Mouse (Mus musculus): ENCODE data around the gene Git1. TPM values are rescaled to one million over a fixed set of nuclear protein-coding genes. Genes with fewer than 3 reads are reported as not detected.

The Git1 gene
- total RNA-seq, 2 experiments from 2014 or later: 12.3 to 20.0 TPM

DNA sequence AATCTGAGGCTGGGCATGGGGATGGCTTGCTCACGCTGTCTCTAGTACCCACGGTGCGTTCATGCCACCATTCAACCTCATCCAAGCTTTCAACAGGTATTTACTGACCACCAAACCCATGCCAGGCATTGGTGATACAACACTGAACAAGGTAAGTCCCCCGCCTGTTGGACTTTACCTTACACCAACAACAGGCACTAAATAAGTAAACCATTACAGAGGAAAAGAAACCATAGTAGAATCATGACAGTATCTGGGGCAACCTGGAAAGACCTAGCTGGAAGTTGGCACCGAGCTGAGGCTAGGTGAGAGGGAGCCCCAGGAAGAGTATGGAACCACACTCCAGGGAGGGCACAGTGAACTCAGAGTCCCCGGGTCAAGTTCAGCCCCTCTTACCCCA, 16.5 kb upstream of the Git1 start:
- no peak for ATAC-seq (ENCODE audit: poor library complexity, severe bottlenecking)

DNA sequence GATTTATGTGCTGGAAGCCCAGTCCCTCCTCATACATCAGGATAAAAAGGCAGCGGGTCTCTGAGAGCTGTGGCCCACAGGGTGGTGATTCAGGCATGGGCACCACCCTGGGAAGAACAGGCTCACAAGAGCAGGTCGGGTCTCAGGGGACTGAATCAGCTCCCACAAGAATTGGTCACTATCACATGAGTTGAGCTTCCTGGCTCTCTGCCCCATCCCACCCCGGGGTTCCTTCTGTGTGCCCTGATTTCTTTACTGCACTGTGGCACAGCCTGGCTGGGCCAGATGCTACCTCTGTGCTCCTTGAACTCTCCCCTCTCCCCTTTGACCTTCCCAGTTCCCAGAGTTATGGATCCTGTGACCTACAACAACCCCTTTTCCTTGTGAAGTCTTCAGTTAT, 10.3 kb upstream of the Git1 start:
- ATAC-seq (ENCODE audit: poor library complexity, severe bottlenecking): no peak

DNA sequence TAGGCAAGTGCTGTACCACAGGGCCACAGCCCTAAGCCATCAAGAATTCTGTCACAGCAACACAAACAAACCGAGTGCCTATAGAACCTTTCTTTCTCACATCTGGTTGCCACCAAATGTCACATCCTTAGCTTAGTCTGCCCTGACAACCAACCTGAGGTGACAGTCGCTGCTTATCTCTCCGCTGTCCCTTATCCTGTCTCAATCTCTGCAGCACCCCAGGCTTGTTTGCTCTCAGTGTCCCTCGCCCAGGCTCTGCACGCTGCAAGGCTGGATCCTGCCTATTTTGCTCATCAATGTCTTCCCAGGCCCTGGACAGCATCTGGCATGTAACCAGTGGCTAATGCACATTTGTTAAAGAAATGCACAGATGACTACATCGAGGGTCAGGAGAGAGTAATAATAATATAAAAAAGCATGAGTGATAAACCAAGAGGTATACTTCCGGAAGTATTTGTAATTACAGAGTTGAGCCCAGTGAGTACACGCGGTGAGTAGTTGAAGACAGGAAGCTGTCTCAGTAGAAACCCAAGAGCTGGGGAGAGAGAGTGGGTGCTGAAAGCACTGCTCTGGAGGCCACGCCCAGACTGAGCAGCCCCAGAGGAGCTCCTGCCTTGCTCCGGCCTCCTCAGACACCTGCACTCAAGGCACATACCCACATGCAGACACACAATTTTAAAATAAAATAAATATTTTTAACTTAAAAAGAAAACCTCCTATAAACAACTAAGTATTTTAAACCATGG, 9.7 kb upstream of the Git1 start:
- peak; percentile 59; the same call in 1 of the 2 replicates for ATAC-seq (ENCODE audit: poor library complexity, severe bottlenecking)

DNA sequence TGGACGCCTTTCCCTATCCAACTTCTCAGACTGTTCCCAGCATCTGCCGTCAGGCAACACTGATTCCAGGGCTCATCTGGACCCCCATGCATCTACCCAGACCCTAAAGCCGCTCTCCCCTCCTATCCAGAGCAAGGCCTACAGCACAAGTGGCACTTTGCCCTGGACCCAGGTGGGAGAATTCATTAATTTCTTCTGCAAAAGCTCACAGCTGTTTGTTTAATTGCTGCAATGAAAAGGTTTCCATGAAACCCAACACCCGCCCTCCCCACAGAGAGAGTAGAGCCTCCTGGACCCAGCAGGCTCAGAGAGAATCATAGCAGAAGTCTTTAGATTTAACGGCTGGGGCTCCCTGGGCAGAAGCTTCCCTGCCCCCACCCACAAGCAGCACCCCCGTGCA, 8.1 kb upstream of the Git1 start:
- no peak for ATAC-seq (ENCODE audit: poor library complexity, severe bottlenecking)

DNA sequence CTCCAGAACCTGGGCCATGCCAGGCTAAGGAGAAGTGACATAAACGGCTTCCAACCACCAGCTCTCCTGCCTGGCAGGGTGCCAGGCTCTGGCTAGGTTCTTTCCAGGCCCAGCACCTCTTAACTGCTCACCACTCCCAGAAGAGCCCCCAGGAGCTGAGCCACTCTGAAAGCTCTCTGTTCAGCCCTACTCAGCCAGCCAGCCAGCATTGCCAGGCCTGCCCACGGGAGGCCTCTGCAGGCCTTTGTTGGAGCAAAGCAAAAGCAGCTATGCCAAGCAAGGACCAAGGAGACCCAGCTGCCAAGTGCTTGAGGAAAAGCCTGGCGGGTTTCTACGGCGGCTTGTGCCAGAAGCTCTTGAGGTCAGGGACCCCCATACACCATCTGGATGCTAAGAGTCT, 6.6 kb upstream of the Git1 start:
- no peak for ATAC-seq (ENCODE audit: poor library complexity, severe bottlenecking)

GRCm38 (mm10) chr11:77488771-77489581, 4.4 kb upstream of the Git1 start:
- no peak for ATAC-seq (ENCODE audit: poor library complexity, severe bottlenecking)

- 0 out of 2 replicates have a peak, but pooled peaks have one; percentile 23 for ATAC-seq (ENCODE audit: poor library complexity, severe bottlenecking)
Observed at GRCm38 (mm10) chr11:77489591-77490235, 3.6 kb upstream of the Git1 start, which contains the start of gene Ankrd13b. Gene Ankrd13b, minus strand, starts transcription at chr11:77489678.

GRCm38 (mm10) chr11:77490451-77490850, 2.9 kb upstream of the Git1 start:
- ATAC-seq (ENCODE audit: poor library complexity, severe bottlenecking): no peak

GRCm38 (mm10) chr11:77491123-77491501, 2.2 kb upstream of the Git1 start:
- peak; percentile 70 for ATAC-seq (ENCODE audit: poor library complexity, severe bottlenecking)

- no peak for ATAC-seq (ENCODE audit: poor library complexity, severe bottlenecking)
Observed at GRCm38 (mm10) chr11:77491502-77492291, 1.7 kb upstream of the Git1 start.

- no peak for ATAC-seq (ENCODE audit: poor library complexity, severe bottlenecking)
Observed at GRCm38 (mm10) chr11:77492311-77492871, 971 bp upstream of the Git1 start.

GRCm38 (mm10) chr11:77492911-77493332, 440 bp upstream of the Git1 start:
- ATAC-seq (ENCODE audit: poor library complexity, severe bottlenecking): peak; percentile 86

DNA sequence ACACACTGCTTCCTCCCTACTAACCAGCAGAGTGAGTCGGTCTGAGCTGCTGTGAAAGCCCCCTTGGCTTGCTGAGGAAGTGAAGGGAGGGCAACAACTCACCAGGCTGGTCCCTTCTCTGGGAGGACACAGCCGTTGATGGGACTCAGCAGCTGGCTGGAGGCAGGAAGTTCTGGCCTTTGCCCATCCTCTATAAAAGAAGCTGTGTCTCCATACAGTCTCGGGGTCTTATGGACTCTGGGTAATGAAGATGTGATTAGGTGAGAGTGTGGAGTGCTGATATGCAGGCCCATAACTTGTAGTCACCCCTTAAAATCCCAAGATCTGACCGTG, 948 bp downstream of the Git1 start:
- no peak for ATAC-seq (ENCODE audit: poor library complexity, severe bottlenecking)

GRCm38 (mm10) chr11:77494782-77495181, 1.4 kb downstream of the Git1 start:
- no peak for ATAC-seq (ENCODE audit: poor library complexity, severe bottlenecking)

- no peak for ATAC-seq (ENCODE audit: poor library complexity, severe bottlenecking)
Observed at GRCm38 (mm10) chr11:77495507-77495906, 2.1 kb downstream of the Git1 start.

- ATAC-seq (ENCODE audit: poor library complexity, severe bottlenecking): no peak
Observed at GRCm38 (mm10) chr11:77497341-77497756, 4.0 kb downstream of the Git1 start.

- no peak for ATAC-seq (ENCODE audit: poor library complexity, severe bottlenecking)
Observed at GRCm38 (mm10) chr11:77497851-77498250, 4.5 kb downstream of the Git1 start.

- ATAC-seq (ENCODE audit: poor library complexity, severe bottlenecking): no peak
Observed at GRCm38 (mm10) chr11:77498261-77499139, 5.1 kb downstream of the Git1 start.

GRCm38 (mm10) chr11:77499354-77499753, 6.0 kb downstream of the Git1 start:
- ATAC-seq (ENCODE audit: poor library complexity, severe bottlenecking): no peak
